Mouse (Mus musculus) hindbrain, embryonic 12.5 days (tissue): ENCODE data around the gene Spata31d1b. TPM values are rescaled to one million over a fixed set of nuclear protein-coding genes. Genes with fewer than 3 reads are reported as not detected.

Source experiments
- ATAC-seq: fragments of 200-750 bp; cut with Nextera tagmentation; 2 replicates; pipeline ENCODE4 v1.8.0; 2017; ENCODE audit warnings: moderate TSS enrichment; ENCODE audit not compliant: low FRiP score
- H3K27ac ChIP-seq: fragments of 300-500 bp; sonication (generic); 2 replicates; pipeline ENCODE4 v1.5.1; 2016; ENCODE audit warnings: mild to moderate bottlenecking
- H3K27me3 ChIP-seq: fragments of 300-500 bp; sonication (generic); 2 replicates; pipeline ENCODE4 v1.6.1; 2016; ENCODE audit warnings: mild to moderate bottlenecking
- H3K36me3 ChIP-seq: fragments of 300-500 bp; sonication (generic); 2 replicates; pipeline ENCODE4 v1.6.1; 2016; ENCODE audit warnings: mild to moderate bottlenecking
- H3K4me1 ChIP-seq: fragments of 300-500 bp; sonication (generic); 2 replicates; pipeline ENCODE4 v1.6.1; 2016
- H3K4me2 ChIP-seq: fragments of 300-500 bp; sonication (generic); replicated peaks from 2 replicates; pipeline ENCODE4 v1.6.1; 2016; ENCODE audit warnings: mild to moderate bottlenecking
- H3K4me3 ChIP-seq: fragments of 300-500 bp; sonication (generic); 2 replicates; pipeline ENCODE4 v1.5.1; 2016; ENCODE audit warnings: mild to moderate bottlenecking
- H3K9ac ChIP-seq: fragments of 300-500 bp; sonication (generic); 2 replicates; pipeline ENCODE4 v1.6.1; 2016; ENCODE audit warnings: mild to moderate bottlenecking, moderate library complexity
- H3K9me3 ChIP-seq: fragments of 300-500 bp; sonication (generic); replicated peaks from 2 replicates; pipeline ENCODE4 v1.6.1; 2016; ENCODE audit warnings: mild to moderate bottlenecking
- WGBS: fragments of 180-500 bp; shearing (Covaris S2); methylation state at CpG from one replicate; pipeline ENCODE4 v1.1.7; 2016; 5-methylcytosine and 5-hydroxymethylcytosine counted together
- polyA plus RNA-seq: library from polyadenylated mRNA; unstranded; fragments of >200 nt; fragmentation: Nextera tagmentation; extraction: Ambion mirVana; gene quantifications from 2 replicates; pipeline ENCODE4 v1.2.1, GENCODE M21; 2016

The Spata31d1b gene
- polyA plus RNA-seq, 1 experiment from 2014 or later: not detected

DNA sequence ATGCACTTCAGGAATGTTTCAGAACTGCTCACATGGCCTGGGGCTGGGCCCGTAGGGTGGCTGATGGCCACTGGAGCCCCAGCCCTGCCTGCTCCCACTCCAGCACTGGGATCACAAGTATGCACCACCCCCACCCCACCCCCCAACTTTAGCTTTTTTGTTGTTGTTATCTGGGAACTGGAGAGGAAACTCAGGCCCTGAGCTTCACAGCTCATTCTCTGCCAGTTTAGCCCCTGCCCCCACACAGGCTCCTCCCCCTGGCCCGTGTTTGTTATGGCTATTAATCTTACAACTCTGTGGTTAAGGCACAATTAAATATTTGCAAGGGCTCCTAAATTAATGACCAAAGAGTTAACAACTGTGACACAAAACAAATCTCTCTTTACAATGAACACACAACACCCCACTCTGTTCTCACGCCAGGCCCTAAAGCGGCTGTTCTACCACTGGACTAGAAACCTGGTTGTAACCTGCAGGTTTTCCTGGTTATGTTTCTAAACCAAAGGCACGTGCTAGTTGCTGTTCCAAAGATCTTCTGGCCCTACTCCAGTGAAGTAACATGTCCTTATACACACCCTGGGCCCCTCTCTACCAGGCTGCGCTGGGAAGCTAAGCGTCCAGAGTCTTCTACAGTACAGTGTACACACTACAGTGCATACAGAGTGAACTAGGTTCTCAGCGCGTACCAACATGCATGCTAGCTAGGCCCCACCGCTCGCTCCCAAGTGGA, 54.9 kb downstream of the Spata31d1b start:
- Histone ChIP-seq H3K36me3 (peaks cover 8% of the 10 kb centered on the region; the same call in 1 of the 2 replicates), H3K4me1 (peaks cover 43% of the 10 kb centered on the region), H3K4me2 (peak overlapping the region; percentile 0; the same call in 1 of the 2 replicates), H3K27me3 (no peaks in the 10 kb centered on the region), H3K9ac (no peak overlapping the region), H3K9me3 (no peaks in the 10 kb centered on the region), H3K4me3 (no peak overlapping the region), H3K27ac (no peak overlapping the region)
- ATAC-seq: no peak
- WGBS: 77% methylated on average over 11 of the region's 11 CpGs

DNA sequence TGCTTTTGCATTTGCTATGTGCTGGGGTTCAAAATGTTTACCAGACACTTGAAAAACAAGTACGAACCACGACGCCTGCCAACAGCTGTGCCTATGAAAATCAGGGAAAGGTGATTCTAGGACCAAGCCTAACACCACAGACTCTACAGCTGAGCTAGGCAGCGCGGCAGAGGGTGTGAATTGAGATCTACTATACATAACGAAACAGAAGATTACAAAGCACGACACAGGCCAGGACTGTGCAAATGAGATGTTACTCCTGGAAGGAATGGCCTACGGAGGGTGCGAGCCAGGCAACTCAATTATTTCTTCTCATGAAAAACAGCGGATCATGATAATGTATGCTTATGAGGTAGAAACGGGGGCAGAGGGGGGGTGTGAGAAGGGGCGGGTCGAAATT, 56.4 kb downstream of the Spata31d1b start:
- no peak overlapping the region for H3K27ac ChIP-seq
- H3K36me3 ChIP-seq: peaks cover 17% of the 10 kb centered on the region
- H3K4me1 ChIP-seq: peaks cover 43% of the 10 kb centered on the region
- peak overlapping the region; percentile 64 for H3K4me2 ChIP-seq
- H3K9me3 ChIP-seq: no peaks in the 10 kb centered on the region
- 43% methylated on average over 13 of the region's 13 CpGs for WGBS
- peak overlapping the region; percentile 88 for H3K9ac ChIP-seq
- H3K27me3 ChIP-seq: no peaks in the 10 kb centered on the region
- no peak for ATAC-seq
- H3K4me3 ChIP-seq: peak overlapping the region; percentile 88

Other genes with a start within 250 kb of the Spata31d1b start
- gene Agtpbp1, start 127.1 kb upstream of the Spata31d1b start, polyA plus RNA-seq: 34.2 and 40.8 TPM in 2 replicates
- 108 and 143 TPM in 2 replicates for gene Naa35, start 127.0 kb upstream of the Spata31d1b start, polyA plus RNA-seq
- gene Golm1, start 36.5 kb upstream of the Spata31d1b start, polyA plus RNA-seq: 91.3 and 93.3 TPM in 2 replicates
- gene 4921517D22Rik, start 18.2 kb upstream of the Spata31d1b start, polyA plus RNA-seq: not detected in 2 replicates
- gene Spata31d1a, start 2.0 kb upstream of the Spata31d1b start, polyA plus RNA-seq: 0.04 TPM in 1 of 2 replicates, not detected in the other
- not detected in 2 replicates for gene Spata31d1d, start 19.5 kb downstream of the Spata31d1b start, polyA plus RNA-seq
- gene 1700014D04Rik, start 34.5 kb downstream of the Spata31d1b start, polyA plus RNA-seq: 0.10 TPM in 1 of 2 replicates, not detected in the other
- gene Isca1, start 57.5 kb downstream of the Spata31d1b start, polyA plus RNA-seq: 124 and 130 TPM in 2 replicates
- not detected in 2 replicates for gene Gm49354, start 70.0 kb downstream of the Spata31d1b start, polyA plus RNA-seq
- 62.9 and 70.8 TPM in 2 replicates for gene Tut7, start 110.9 kb downstream of the Spata31d1b start, polyA plus RNA-seq